Mouse (Mus musculus): ENCODE data around the gene Tmem219. TPM values are rescaled to one million over a fixed set of nuclear protein-coding genes. Genes with fewer than 3 reads are reported as not detected.

The Tmem219 gene
- polyA plus RNA-seq, 1 experiment from 2014 or later: 36.3 TPM

DNA sequence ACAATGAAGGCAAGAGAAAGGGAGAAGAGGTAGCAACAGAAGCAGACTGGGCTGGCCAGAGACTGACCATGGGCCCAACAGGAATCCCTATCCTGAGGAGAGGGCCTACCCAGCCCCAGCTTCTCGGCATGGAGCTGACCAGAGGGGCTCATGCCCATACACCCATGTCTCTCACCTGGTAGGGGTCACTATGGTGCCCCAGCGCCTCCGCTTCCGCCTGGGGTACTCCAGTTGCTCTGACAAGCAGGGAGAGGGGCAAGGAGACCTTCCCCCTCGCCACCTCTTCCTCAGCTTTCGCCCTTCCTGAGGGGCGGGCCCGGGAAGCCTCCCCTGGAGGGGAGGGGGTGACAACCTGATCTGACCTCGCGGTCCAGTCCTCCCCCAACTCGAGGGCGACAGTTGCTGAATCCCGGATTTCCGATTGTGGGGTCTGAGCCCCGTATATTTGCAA lies 39.0 kb downstream of the Tmem219 start:
- WGBS: under 1% methylated on average over 14 of the region's 15 CpGs
- Histone ChIP-seq H3K4me1 (replicated peaks; ENCODE audit: control insufficient read depth, insufficient read depth) (0 out of 2 replicates have a peak, but pooled peaks cover 4% of the 10 kb centered on the region), H3K27me3 (ENCODE audit: control insufficient read depth, insufficient read depth, low read length) (no peaks in the 10 kb centered on the region), H3K9me3 (ENCODE audit: control insufficient read depth, low read length) (no peaks in the 10 kb centered on the region), H3K4me3 (ENCODE audit: low read depth, low read length) (peak overlapping the region; percentile 87), H3K27ac (replicated peaks) (peak overlapping the region; percentile 95), H3K36me3 (ENCODE audit: control insufficient read depth, insufficient read depth, low read length) (peaks cover 12% of the 10 kb centered on the region), H3K4me2 (replicated peaks; ENCODE audit: low read depth) (peak overlapping the region; percentile 100), H3K9ac (ENCODE audit: low read length) (peak overlapping the region; percentile 92)
- peak; percentile 36 for DNase-seq (ENCODE audit: low spot score)
- ATAC-seq (ENCODE audit: low FRiP score, low TSS enrichment): no peak
- TF ChIP-seq CTCF (IDR thresholded peaks at IDR 0.05; ENCODE audit: low read depth) (no peak), EP300 (optimal IDR thresholded peaks at IDR 0.05) (no peak)

- no peaks in the 10 kb centered on the region for H3K9me3 ChIP-seq (ENCODE audit: control insufficient read depth, low read length)
- WGBS: 64% methylated on average over 6 of the region's 6 CpGs
- TF ChIP-seq EP300 (optimal IDR thresholded peaks at IDR 0.05) (no peak), CTCF (IDR thresholded peaks at IDR 0.05; ENCODE audit: low read depth) (no peak)
- H3K36me3 ChIP-seq (ENCODE audit: control insufficient read depth, insufficient read depth, low read length): peaks cover 35% of the 10 kb centered on the region
- H3K4me1 ChIP-seq (replicated peaks; ENCODE audit: control insufficient read depth, insufficient read depth): 0 out of 2 replicates have a peak, but pooled peaks cover 4% of the 10 kb centered on the region
- H3K9ac ChIP-seq (ENCODE audit: low read length): no peak overlapping the region
- H3K27ac ChIP-seq (replicated peaks): 0 out of 2 replicates have a peak overlapping the region, but pooled peaks have one; percentile 2
- no peak overlapping the region for H3K4me3 ChIP-seq (ENCODE audit: low read depth, low read length)
- no peaks in the 10 kb centered on the region for H3K27me3 ChIP-seq (ENCODE audit: control insufficient read depth, insufficient read depth, low read length)
- ATAC-seq (ENCODE audit: low FRiP score, low TSS enrichment) (no peak), DNase-seq (ENCODE audit: low spot score) (no peak)
- H3K4me2 ChIP-seq (replicated peaks; ENCODE audit: low read depth): no peak overlapping the region; the same call in 1 of the 2 replicates
Measured at GRCm38 (mm10) chr7:126881040-126881439, 41.7 kb downstream of the Tmem219 start.

DNA sequence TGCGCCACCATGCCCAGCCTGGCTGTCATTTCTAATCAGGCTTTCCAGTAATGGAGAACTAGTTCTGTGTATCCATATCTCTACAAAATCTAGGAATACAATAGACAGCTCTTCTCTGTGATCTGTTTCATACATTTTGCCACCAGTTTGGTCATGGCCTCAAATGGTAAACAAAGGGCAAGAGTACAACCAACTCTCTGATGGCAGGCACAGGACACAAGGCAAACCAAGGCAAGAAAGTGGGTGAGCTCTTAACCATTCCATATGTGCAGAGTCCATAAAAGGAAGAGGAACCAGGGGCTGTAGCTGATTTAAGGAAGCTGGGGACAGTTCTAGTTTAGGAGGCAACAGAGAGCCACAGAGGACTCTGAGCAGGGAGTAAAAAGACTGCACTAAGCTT lies 45.5 kb downstream of the Tmem219 start:
- Histone ChIP-seq H3K9ac (ENCODE audit: low read length) (no peak overlapping the region), H3K36me3 (ENCODE audit: control insufficient read depth, insufficient read depth, low read length) (peaks cover 57% of the 10 kb centered on the region), H3K9me3 (ENCODE audit: control insufficient read depth, low read length) (no peaks in the 10 kb centered on the region), H3K27me3 (ENCODE audit: control insufficient read depth, insufficient read depth, low read length) (no peaks in the 10 kb centered on the region), H3K4me3 (ENCODE audit: low read depth, low read length) (no peak overlapping the region), H3K4me2 (replicated peaks; ENCODE audit: low read depth) (no peak overlapping the region), H3K27ac (replicated peaks) (no peak overlapping the region), H3K4me1 (replicated peaks; ENCODE audit: control insufficient read depth, insufficient read depth) (no peaks in the 10 kb centered on the region)
- DNase-seq (ENCODE audit: low spot score) (no peak), ATAC-seq (ENCODE audit: low FRiP score, low TSS enrichment) (no peak)
- TF ChIP-seq CTCF (IDR thresholded peaks at IDR 0.05; ENCODE audit: low read depth): no peak
- TF ChIP-seq EP300 (optimal IDR thresholded peaks at IDR 0.05): no peak
- WGBS: 94% methylated on average over 1 of the region's 1 CpGs

DNA sequence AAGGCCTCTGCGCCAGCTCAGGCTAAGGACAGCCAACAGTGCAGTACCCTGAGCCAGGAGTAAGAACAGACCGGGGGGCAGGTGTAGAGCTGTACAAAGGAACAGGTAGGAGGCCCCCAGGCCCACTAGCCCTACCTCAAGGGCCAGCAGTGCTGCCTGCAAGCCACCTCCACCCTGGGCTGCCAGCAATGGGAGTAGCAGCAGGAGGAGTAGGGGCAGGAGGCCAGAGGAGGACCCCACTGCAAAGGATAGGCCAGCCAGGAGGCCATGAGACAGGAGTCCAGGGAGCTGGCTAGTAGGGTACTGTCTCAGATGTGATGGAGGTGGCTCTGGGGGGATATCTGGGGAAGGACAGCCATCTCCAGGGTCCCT lies 52.2 kb downstream of the Tmem219 start:
- no peak overlapping the region for H3K27ac ChIP-seq (replicated peaks)
- H3K27me3 ChIP-seq (ENCODE audit: control insufficient read depth, insufficient read depth, low read length): no peaks in the 10 kb centered on the region
- no peaks in the 10 kb centered on the region for H3K9me3 ChIP-seq (ENCODE audit: control insufficient read depth, low read length)
- no peak overlapping the region for H3K9ac ChIP-seq (ENCODE audit: low read length)
- peaks cover 58% of the 10 kb centered on the region for H3K36me3 ChIP-seq (ENCODE audit: control insufficient read depth, insufficient read depth, low read length)
- H3K4me2 ChIP-seq (replicated peaks; ENCODE audit: low read depth): no peak overlapping the region
- DNase-seq (ENCODE audit: low spot score) (no peak), ATAC-seq (ENCODE audit: low FRiP score, low TSS enrichment) (0 out of 2 replicates have a peak, but pooled peaks have one; percentile 20)
- H3K4me3 ChIP-seq (ENCODE audit: low read depth, low read length): no peak overlapping the region
- TF ChIP-seq CTCF (IDR thresholded peaks at IDR 0.05; ENCODE audit: low read depth): no peak
- TF ChIP-seq EP300 (optimal IDR thresholded peaks at IDR 0.05): no peak
- no peaks in the 10 kb centered on the region for H3K4me1 ChIP-seq (replicated peaks; ENCODE audit: control insufficient read depth, insufficient read depth)
- WGBS: 81% methylated on average over 2 of the region's 2 CpGs

- no peak for ATAC-seq (ENCODE audit: low FRiP score, low TSS enrichment)
- H3K36me3 ChIP-seq (ENCODE audit: control insufficient read depth, insufficient read depth, low read length): peaks cover 56% of the 10 kb centered on the region
Measured at GRCm38 (mm10) chr7:126869780-126870519, 52.8 kb downstream of the Tmem219 start.

DNA sequence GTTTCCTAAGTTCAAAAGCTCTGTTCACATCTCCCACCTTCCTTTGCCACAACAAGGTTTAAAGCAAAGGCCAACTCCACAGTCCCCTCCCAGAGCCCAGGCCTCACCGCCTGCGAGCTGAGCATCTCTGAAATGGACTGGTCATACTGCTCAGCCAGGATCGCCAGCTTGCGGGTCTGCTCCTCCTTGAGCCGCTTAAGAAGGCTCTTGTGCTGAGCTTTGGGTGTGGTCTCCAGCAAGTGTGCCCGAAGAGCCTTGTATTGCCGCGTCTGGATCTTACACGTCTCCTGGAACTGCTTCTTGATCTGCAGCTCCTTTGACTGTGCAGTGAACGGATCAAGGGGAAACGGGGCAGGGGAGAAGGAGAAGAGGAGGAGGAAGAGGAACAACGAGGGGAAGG lies 54.7 kb downstream of the Tmem219 start:
- H3K27me3 ChIP-seq (ENCODE audit: control insufficient read depth, insufficient read depth, low read length): no peaks in the 10 kb centered on the region
- H3K4me3 ChIP-seq (ENCODE audit: low read depth, low read length): no peak overlapping the region
- H3K4me1 ChIP-seq (replicated peaks; ENCODE audit: control insufficient read depth, insufficient read depth): peaks cover 4% of the 10 kb centered on the region; the same call in 1 of the 2 replicates
- H3K9me3 ChIP-seq (ENCODE audit: control insufficient read depth, low read length): no peaks in the 10 kb centered on the region
- ATAC-seq (ENCODE audit: low FRiP score, low TSS enrichment) (no peak), DNase-seq (ENCODE audit: low spot score) (no peak)
- H3K27ac ChIP-seq (replicated peaks): no peak overlapping the region
- no peak overlapping the region for H3K9ac ChIP-seq (ENCODE audit: low read length)
- peaks cover 45% of the 10 kb centered on the region for H3K36me3 ChIP-seq (ENCODE audit: control insufficient read depth, insufficient read depth, low read length)
- TF ChIP-seq CTCF (IDR thresholded peaks at IDR 0.05; ENCODE audit: low read depth) (no peak), EP300 (optimal IDR thresholded peaks at IDR 0.05) (no peak)
- H3K4me2 ChIP-seq (replicated peaks; ENCODE audit: low read depth): no peak overlapping the region
- WGBS: 75% methylated on average over 12 of the region's 12 CpGs

More at GRCm38 (mm10) chr7:126869780-126870519, 52.8 kb downstream of the Tmem219 start:
- no peaks in the 10 kb centered on the region for H3K27me3 ChIP-seq (ENCODE audit: control insufficient read depth, insufficient read depth, low read length)
- no peak overlapping the region for H3K27ac ChIP-seq (replicated peaks)
- WGBS: 92% methylated on average over 23 of the region's 23 CpGs
- H3K4me1 ChIP-seq (replicated peaks; ENCODE audit: control insufficient read depth, insufficient read depth): no peaks in the 10 kb centered on the region
- DNase-seq (ENCODE audit: low spot score): no peak
- H3K4me3 ChIP-seq (ENCODE audit: low read depth, low read length): no peak overlapping the region
- no peak overlapping the region for H3K4me2 ChIP-seq (replicated peaks; ENCODE audit: low read depth)
- TF ChIP-seq EP300 (optimal IDR thresholded peaks at IDR 0.05) (no peak), CTCF (IDR thresholded peaks at IDR 0.05; ENCODE audit: low read depth) (no peak)
- H3K9ac ChIP-seq (ENCODE audit: low read length): no peak overlapping the region
- no peaks in the 10 kb centered on the region for H3K9me3 ChIP-seq (ENCODE audit: control insufficient read depth, low read length)

Measured in stomach, postnatal 0 days (tissue).